Mouse (Mus musculus) C2C12 (cell line): ENCODE results near the gene Olfr99.

Experiments
- CEBPB ChIP-seq: IDR thresholded peaks from one replicate; pipeline ENCODE4 v1.6.1; 2011; ENCODE audit warnings: low read depth, mild to moderate bottlenecking, control low read depth, moderate library complexity
- CTCF ChIP-seq: IDR thresholded peaks from one replicate; pipeline ENCODE4 v1.5.1; 2011; ENCODE audit not compliant: control insufficient read depth, insufficient read depth, insufficient read length

- TF ChIP-seq CTCF: no peak
- no peak for TF ChIP-seq CEBPB
Observed at GRCm38 (mm10) chr17:37276573-37276972, 6.7 kb downstream of the Olfr99 start.
